Mouse (Mus musculus) liver, embryonic 15.5 days (tissue): Measurements from ENCODE around the gene S100a11. TPM values are rescaled to one million over a fixed set of nuclear protein-coding genes. Genes with fewer than 3 reads are reported as not detected.
"Not testable (repeated sequence)": the region's sequence is repeated elsewhere in the genome, so short reads cannot be mapped to it uniquely, and the experiment has no call there.

Experiments
- ATAC-seq: fragments of 200-750 bp; cut with Nextera tagmentation; 2 replicates; pipeline ENCODE4 v1.8.0; 2017; ENCODE audit warnings: moderate number of reproducible peaks, mild to moderate bottlenecking, moderate library complexity; ENCODE audit not compliant: insufficient read depth
- H3K27ac ChIP-seq: fragments of 300-500 bp; sonication (generic); replicated peaks from 2 replicates; pipeline ENCODE4 v1.5.1; 2015; ENCODE audit warnings: mild to moderate bottlenecking, inconsistent platforms
- H3K27me3 ChIP-seq: fragments of 300-500 bp; sonication (generic); 2 replicates; pipeline ENCODE4 v1.6.1; 2015; ENCODE audit warnings: mild to moderate bottlenecking, inconsistent platforms
- H3K36me3 ChIP-seq: fragments of 300-500 bp; sonication (generic); replicated peaks from 2 replicates; pipeline ENCODE4 v1.6.1; 2015; ENCODE audit warnings: moderate library complexity, mild to moderate bottlenecking, inconsistent platforms
- H3K4me1 ChIP-seq: fragments of 300-500 bp; sonication (generic); replicated peaks from 2 replicates; pipeline ENCODE4 v1.6.1; 2015; ENCODE audit warnings: inconsistent platforms
- H3K4me2 ChIP-seq: fragments of 300-500 bp; sonication (generic); 2 replicates; pipeline ENCODE4 v1.6.1; 2015; ENCODE audit warnings: moderate library complexity, mild to moderate bottlenecking, inconsistent platforms
- H3K4me3 ChIP-seq: fragments of 300-500 bp; sonication (generic); replicated peaks from 2 replicates; pipeline ENCODE4 v1.5.1; 2015; ENCODE audit warnings: mild to moderate bottlenecking, inconsistent platforms
- H3K9ac ChIP-seq: fragments of 300-500 bp; sonication (generic); 2 replicates; pipeline ENCODE4 v1.6.1; 2015; ENCODE audit warnings: moderate library complexity, mild to moderate bottlenecking, inconsistent platforms
- H3K9me3 ChIP-seq: fragments of 300-500 bp; sonication (generic); replicated peaks from 2 replicates; pipeline ENCODE4 v1.6.1; 2016; ENCODE audit warnings: inconsistent platforms
- WGBS: fragments of 180-500 bp; shearing (Covaris S2); methylation state at CpG from one replicate; pipeline ENCODE4 v1.1.7; 2015; ENCODE audit warnings: mixed read lengths; ENCODE audit not compliant: insufficient replicate concordance; 5-methylcytosine and 5-hydroxymethylcytosine counted together
- polyA plus RNA-seq: library from polyadenylated mRNA; unstranded; fragments of >200 nt; fragmentation: Nextera tagmentation; extraction: Ambion mirVana; gene quantifications from 2 replicates; pipeline ENCODE4 v1.2.1, GENCODE M21; 2015

Gene S100a11
- 167 and 201 TPM in 2 replicates for polyA plus RNA-seq

DNA sequence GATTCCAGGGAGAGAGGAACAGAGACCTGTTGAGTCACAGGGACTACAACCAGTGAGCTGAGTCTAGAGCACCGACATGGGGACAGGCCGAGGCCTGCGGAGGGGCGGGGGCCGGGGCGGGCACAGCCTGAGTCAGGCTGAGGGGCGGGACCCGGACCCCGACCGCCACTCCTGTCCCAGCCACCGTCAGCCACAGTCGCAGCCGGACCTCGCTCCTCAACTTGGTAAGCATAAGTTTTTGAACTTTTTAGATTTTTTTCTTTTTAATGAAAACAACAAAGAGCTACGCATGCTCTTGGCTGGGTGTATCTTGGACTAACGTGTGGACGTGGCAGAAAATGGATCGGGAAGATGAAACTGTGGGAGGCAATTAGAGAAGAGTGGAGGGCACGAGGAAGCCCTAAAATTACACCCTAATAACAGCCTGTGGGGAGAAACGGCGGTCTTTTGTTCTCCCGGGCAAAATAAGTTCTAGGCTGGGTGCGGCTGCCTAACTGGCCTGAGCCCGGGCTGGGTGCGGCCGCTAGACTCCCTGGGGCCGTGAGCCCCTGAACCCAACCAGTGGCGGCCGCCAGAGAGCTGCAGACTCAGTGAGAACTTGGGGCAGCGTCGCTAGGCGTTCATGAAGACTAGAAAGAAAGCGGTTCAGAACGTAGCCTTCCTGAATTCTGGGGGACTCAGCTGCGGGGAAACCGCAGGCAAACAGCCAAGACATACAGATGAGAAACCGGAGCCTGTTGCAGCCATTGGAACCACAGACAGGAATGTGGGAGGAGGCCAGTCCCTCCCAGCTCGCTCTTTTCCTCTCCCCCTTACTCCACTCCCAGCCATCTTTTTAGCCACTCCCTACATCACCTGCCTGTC, at the start of gene S100a11:
Gene S100a11 (plus strand): TSS at position 159 of the 864 bp plus-strand sequence.
- peak within 1 kb of the TSS; percentile 58 for H3K4me3 ChIP-seq
- H3K4me2 ChIP-seq = peak within 1 kb of the TSS; percentile 68
- peak within 1 kb of the TSS; percentile 45 for H3K9ac ChIP-seq
- H3K4me1 ChIP-seq = peaks cover 4% of the 10 kb centered on the region
- H3K9me3 ChIP-seq = no peaks in the 10 kb centered on the region
- H3K27ac ChIP-seq = peak within 1 kb of the TSS; percentile 67
- ATAC-seq = peak; percentile 82
- H3K36me3 ChIP-seq = no peaks in the 10 kb centered on the region
- WGBS = under 1% methylated on average over 38 of the region's 38 CpGs
- H3K27me3 ChIP-seq = no peaks in the 10 kb centered on the region

DNA sequence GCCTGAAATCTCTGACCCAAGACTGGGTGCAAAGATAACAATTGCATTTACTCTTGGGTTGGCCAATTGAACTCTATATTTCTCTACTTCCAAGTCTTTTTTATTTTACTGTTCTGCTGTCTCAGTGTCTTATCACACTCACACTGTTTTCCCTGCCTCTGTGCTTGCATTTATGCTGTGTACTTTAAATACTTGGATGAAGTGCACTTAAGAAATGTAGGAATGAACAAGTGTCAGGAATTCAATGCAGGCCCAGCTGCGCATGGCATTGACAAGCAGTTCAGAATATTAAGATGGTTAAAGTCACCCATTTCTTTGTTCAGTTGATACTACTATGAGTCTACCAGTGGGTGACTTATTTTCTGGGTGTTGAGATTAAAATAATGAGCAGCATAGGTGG, 40.2 kb upstream of the S100a11 start:
- Histone ChIP-seq H3K4me1 (no peaks in the 10 kb centered on the region), H3K4me3 (no peak overlapping the region), H3K9me3 (no peaks in the 10 kb centered on the region), H3K4me2 (no peak overlapping the region), H3K36me3 (no peaks in the 10 kb centered on the region), H3K27ac (no peak overlapping the region), H3K9ac (no peak overlapping the region), H3K27me3 (no peaks in the 10 kb centered on the region)
- 72% methylated on average over 1 of the region's 1 CpGs for WGBS
- ATAC-seq = no peak

DNA sequence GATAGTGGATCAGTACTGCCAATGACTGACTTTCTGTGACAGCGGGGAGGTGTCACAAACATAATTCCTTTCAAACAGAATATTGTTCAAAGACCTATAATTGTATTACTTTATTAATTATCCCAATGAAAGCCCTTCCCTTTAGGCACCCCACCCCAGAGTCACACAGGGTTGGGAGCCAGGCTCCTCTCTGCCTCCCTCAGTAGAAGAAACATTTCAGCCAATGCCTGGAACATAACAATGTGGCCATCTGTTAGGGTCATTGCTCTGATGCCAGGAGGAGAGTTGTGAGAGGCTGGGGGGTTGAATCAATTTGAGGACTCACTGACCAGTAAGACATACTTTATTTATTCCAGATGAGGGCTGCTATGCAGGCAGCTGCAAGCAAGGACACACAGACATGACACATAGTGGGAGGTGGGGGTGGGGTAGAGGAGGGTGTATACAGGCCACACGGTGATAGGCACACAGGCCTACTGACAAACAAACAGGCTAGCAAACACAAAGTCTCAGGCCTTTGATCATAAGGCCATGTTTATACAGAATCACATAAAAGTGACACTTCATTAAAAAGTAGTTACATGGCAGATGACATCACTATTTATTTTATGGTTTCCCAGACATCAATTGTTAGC, 38.2 kb upstream of the S100a11 start:
- no peak overlapping the region for H3K9ac ChIP-seq
- 50% methylated on average over 2 of the region's 2 CpGs for WGBS

DNA sequence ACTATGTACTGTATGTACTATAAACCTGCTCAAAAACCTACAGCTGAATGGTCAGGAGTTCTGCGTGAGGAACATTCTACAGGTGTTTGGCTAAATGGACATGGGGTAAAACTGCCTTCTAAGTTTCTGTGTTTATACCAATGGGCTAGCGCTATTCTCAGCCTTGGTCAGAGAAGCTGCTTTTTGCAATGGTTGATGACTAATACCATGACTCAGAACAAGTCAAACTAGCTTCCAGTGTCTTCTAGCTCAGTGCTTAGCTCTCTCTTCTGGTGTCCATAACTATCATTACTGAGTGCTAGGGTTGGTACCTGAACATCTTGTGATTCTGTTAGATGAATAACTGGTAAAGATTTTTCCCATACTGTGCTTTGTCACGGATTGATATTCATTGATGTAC, 34.7 kb upstream of the S100a11 start:
- no peak overlapping the region for H3K27ac ChIP-seq

More for the DNA sequence above, 38.2 kb upstream of the S100a11 start:
- Histone ChIP-seq H3K9me3 (no peaks in the 10 kb centered on the region), H3K4me1 (no peaks in the 10 kb centered on the region), H3K4me2 (no peak overlapping the region), H3K27me3 (no peaks in the 10 kb centered on the region), H3K27ac (no peak overlapping the region), H3K4me3 (no peak overlapping the region), H3K36me3 (no peaks in the 10 kb centered on the region)
- no peak for ATAC-seq

DNA sequence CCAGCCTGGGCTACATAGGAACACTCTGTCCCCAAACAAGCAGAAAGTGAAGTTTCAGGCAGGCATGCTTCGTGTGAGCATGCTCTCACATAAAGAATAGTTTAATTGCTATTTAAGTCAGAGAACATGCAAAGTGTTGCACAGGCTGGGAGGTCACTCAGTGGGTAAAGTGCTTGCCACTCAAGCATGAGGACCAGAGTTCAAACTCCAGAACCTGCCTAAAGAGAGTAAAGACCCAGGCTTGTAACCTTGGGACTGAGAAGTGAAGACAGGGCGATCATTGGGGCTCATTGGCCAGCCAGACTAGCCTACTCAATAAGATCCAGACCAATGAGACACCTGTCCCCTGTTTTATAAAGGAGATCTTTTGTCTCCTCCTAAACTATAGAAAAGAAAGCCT, 31.7 kb upstream of the S100a11 start:
- no peak for ATAC-seq

More for the DNA sequence above, 34.7 kb upstream of the S100a11 start:
- H3K9me3 ChIP-seq = no peaks in the 10 kb centered on the region
- H3K4me3 ChIP-seq = no peak overlapping the region
- no peaks in the 10 kb centered on the region for H3K36me3 ChIP-seq
- no peaks in the 10 kb centered on the region for H3K4me1 ChIP-seq
- ATAC-seq = no peak
- 64% methylated on average over 3 of the region's 3 CpGs for WGBS
- H3K27me3 ChIP-seq = no peaks in the 10 kb centered on the region
- H3K4me2 ChIP-seq = no peak overlapping the region
- no peak overlapping the region for H3K9ac ChIP-seq

DNA sequence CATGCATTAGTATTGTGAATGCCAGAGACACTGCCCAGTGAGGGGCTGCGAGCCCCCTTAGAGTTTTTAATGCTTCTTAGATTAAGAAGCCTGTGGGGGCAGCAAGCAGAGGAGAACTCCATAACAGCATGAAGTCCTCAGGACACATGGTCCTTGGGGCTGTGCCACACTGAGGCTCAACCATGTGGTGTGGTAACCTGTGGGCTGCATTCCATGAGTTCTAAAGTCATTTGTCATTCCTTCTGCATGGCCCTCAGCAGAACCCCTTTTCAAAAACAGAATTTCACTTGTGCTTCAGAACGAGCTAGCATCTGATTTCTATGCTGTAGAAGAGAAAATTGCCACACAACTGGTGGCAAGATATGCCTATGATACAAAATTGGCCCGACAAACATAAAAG, 28.1 kb upstream of the S100a11 start:
- Histone ChIP-seq H3K27ac (no peak overlapping the region), H3K4me2 (no peak overlapping the region), H3K9me3 (no peaks in the 10 kb centered on the region), H3K4me1 (no peaks in the 10 kb centered on the region), H3K4me3 (no peak overlapping the region), H3K9ac (no peak overlapping the region), H3K27me3 (no peaks in the 10 kb centered on the region), H3K36me3 (no peaks in the 10 kb centered on the region)
- ATAC-seq = no peak
- 42% methylated on average over 3 of the region's 3 CpGs for WGBS

More for the DNA sequence above, 31.7 kb upstream of the S100a11 start:
- Histone ChIP-seq H3K9ac (no peak overlapping the region), H3K27me3 (no peaks in the 10 kb centered on the region), H3K4me1 (no peaks in the 10 kb centered on the region), H3K36me3 (no peaks in the 10 kb centered on the region), H3K4me2 (no peak overlapping the region), H3K9me3 (no peaks in the 10 kb centered on the region), H3K4me3 (no peak overlapping the region), H3K27ac (no peak overlapping the region)
- 63% methylated on average over 2 of the region's 2 CpGs for WGBS

DNA sequence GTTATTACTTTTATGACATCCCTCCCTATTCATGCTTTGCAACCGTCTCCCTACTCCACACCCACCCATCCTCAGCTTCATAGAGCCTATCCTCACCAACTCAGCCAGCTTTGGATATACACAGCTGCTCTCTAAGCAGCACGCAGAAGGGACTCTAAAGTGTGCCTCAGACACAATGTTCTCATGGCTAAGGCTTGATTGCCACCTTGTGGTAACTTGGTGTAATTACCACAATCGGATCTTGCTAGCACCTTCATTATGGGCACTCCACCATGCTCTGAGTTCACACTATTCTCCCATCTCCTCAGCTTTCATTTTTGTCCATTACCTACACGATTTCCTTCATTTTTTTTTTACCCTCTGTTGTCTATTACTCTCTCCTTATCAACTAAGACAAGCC, 26.3 kb upstream of the S100a11 start:
- Histone ChIP-seq H3K27me3 (no peaks in the 10 kb centered on the region), H3K27ac (no peak overlapping the region), H3K9ac (no peak overlapping the region), H3K4me1 (no peaks in the 10 kb centered on the region), H3K9me3 (no peaks in the 10 kb centered on the region), H3K4me2 (no peak overlapping the region), H3K36me3 (no peaks in the 10 kb centered on the region), H3K4me3 (no peak overlapping the region)
- 1% methylated on average over 4 of the region's 4 CpGs for WGBS
- ATAC-seq = no peak

DNA sequence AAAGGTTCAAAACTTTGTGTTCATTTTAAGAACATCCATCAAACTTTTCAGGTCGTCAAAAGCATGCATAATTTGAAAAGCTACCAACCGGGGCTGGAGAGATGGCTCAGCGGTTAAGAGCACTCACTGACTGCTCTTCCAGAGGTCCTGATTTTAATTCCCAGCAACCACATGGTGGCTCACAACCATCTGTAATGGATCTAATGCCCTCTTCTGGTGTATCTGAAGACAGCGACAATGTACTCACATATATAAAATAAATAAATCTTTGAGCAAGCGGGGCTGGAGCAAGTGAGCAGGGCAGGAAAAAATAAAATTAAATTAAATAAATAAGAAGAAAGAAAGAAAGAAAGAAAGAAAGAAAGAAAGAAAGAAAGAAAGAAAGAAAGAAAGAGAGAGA, 25.5 kb upstream of the S100a11 start:
- not testable (repeated sequence) for H3K9ac ChIP-seq, H3K36me3 ChIP-seq, H3K9me3 ChIP-seq, H3K4me1 ChIP-seq, H3K27me3 ChIP-seq, H3K4me2 ChIP-seq, H3K4me3 ChIP-seq, H3K27ac ChIP-seq, ATAC-seq
- WGBS = 28% methylated on average over 5 of the region's 5 CpGs

DNA sequence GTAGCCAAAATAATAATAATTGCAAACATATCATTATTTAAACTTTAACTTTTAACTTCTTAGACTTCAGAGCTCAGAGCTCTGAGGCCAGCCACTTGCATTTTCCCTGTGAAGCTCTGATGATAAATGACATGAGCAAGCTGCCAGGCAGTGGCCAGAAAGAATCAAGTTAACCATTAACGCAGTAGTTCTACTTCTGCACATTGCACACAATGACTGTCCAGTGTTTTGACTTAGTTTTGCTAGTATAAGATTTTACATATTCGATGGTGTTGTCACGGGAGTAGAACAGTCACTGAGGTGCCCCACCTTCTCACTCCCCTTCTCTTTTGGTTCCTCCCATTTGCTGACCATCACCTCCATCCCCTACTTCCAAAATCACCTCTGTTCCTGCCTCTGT, 23.2 kb upstream of the S100a11 start:
- Histone ChIP-seq H3K4me2 (no peak overlapping the region), H3K27ac (no peak overlapping the region), H3K27me3 (no peaks in the 10 kb centered on the region), H3K4me1 (no peaks in the 10 kb centered on the region), H3K4me3 (no peak overlapping the region), H3K36me3 (no peaks in the 10 kb centered on the region), H3K9ac (no peak overlapping the region), H3K9me3 (no peaks in the 10 kb centered on the region)
- ATAC-seq = no peak
- WGBS = 49% methylated on average over 3 of the region's 3 CpGs

DNA sequence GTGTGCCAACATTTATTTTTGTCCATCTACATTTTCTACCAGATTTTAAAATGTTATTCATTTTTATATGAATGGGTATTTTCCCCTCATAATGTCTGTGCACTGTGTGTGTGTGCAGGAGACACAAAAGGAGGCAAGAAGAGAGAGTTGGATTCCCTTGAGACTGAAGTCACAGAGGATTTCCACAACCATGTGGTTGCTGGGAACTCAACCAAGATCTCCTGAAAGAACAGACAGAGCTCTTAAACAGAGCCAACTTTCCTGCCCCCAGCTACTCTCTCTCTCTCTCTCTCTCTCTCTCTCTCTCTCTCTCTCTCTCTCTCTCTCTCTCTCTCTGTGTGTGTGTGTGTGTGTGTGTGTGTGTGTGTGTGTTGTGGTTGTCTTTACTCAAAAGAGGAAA, 21.2 kb upstream of the S100a11 start:
- Histone ChIP-seq H3K4me3 (no peak overlapping the region), H3K9me3 (no peaks in the 10 kb centered on the region), H3K4me2 (no peak overlapping the region), H3K4me1 (no peaks in the 10 kb centered on the region), H3K36me3 (no peaks in the 10 kb centered on the region), H3K27me3 (no peaks in the 10 kb centered on the region), H3K9ac (no peak overlapping the region), H3K27ac (no peak overlapping the region)
- ATAC-seq = no peak

DNA sequence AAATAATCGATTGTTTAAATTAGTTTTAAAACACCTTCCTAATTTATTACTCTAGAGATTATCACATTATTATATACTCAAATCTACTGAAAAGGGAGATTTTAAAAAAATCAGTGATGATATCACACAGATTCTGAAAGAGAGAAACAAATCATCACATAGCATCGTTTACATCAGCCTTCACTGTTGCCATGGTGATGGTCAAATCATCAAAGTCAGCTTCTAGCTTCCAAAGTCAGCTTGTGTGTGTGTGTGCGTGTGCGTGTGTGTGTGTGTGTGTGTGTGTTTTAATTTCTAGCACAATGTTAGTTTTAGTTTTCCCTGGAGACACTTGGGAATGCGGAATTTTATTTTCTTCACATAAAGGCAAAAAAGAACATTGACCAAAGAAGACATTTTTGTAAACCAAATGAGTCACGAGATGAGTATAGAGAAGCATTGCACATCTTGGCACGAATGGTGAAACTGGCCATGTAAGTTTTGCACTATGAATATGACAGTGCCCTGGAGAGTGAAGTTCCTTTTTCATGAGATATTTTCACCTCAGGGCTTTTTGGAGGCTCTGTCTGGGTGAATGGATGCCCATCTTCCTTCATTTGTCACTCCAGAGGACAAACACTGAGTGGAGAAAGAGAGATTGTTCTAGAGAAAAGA, 15.6 kb upstream of the S100a11 start:
- WGBS = 62% methylated on average over 7 of the region's 7 CpGs
- Histone ChIP-seq H3K9me3 (no peaks in the 10 kb centered on the region), H3K9ac (no peak overlapping the region), H3K27me3 (no peaks in the 10 kb centered on the region), H3K4me2 (no peak overlapping the region), H3K27ac (no peak overlapping the region), H3K4me3 (no peak overlapping the region), H3K36me3 (no peaks in the 10 kb centered on the region), H3K4me1 (no peaks in the 10 kb centered on the region)
- no peak for ATAC-seq
